Mouse (Mus musculus): ENCODE measurements at regions not wholly inside any gene's neighbourhood (a gene's known extent, or its start where the extent isn't known, plus 50 kb on each side); places are given as distances from the start of the nearest gene placed in this dataset.

DNA sequence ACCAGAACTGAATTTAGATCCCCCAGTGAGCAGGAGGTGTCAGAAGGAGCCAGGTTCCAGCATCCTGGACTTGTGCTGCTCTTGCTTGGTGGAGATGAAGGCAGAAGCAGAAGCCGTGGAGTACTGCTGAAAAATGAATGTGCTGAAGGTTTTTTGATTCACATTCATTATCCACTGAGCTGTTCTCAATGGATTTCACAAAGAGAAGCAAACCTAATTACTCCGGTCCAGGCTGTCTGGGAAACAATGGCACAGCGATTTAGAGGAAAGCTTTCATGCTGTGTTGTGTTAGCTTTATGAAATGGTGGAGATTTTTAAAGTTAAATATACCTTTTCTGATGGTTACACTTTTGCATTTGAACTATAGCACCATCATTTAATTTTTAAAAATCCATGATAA, 535.3 kb upstream of the Adgrl3 start:
- no peak for DNase-seq (ENCODE audit: low read depth, low spot score)

DNA sequence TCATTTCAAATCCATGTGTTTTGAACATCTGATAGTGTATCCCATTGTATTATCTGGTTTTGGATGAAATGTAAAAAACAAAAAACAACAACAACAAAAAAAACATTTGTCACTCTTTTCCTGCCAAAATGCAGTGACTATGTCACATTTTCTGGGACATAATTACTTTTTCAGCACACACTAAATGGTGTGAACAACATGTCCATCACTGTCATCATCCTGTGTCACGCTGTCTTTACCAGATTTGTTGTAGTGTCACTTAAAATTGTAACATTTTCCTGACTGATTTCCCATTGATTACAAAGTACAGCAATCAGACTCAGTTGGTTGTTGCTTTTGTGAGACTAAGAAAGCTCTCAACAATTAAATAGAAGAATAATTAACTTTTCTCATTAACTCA, 531.6 kb upstream of the Adgrl3 start:
- no peak for DNase-seq (ENCODE audit: low read depth, low spot score)

DNA sequence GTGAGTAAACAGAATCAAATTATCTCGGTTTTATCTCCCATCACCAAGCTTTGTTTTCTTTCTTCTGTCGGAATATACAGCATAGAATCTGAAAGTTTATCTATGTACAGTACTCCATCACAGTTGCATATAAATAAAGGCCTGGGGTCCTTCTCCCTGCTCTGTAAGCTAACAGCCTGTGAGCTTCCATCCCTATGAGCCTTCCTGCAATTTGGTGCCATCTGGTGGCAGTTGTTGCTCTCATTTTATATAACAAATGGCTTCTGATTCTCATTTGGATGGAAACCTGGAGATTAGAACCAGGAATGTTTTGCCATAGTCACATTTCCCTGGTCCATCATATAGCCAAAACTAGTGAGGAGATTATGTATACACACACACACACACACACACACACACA, 511.3 kb upstream of the Adgrl3 start:
- DNase-seq (ENCODE audit: low read depth, low spot score), result peak; percentile 24

DNA sequence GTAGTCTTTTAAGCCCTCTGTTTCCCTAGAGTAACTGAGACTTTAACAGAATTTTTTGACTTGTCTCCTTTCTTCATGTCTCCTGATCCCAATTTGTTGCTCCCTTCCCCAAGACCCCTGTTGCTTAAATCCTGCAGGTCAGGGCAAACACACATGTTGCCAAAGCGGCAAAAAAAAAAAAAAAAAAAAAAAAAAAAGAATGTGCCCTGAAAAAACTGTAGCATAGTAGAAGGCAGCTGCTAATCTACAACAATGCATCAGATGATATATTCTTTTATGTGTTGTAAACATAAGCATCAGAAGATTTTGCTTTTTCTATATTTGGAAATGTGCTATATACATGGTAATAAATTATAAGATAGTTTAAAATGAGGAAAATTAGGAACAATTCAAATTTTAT, 479.9 kb upstream of the Adgrl3 start:
- DNase-seq (ENCODE audit: low read depth, low spot score), result no peak

DNA sequence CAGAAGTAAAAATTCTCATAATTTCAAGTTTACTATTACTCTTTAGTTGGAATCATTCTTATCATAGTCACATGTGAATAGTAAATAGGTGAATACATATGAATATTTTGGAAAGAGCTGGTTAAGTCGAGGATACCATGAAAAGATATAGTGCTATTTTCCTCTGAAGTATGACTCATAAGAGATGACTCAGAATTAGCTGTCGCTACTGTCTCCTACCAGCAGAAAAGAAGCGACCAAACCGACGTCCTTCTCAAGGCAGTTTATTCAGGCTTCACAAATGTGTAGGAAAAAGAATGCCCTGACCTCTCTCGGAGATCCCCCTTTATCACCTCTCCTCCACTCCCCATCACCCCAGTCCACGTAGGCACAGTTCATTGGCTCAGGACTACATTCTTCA, 468.3 kb upstream of the Adgrl3 start:
- no peak for DNase-seq (ENCODE audit: low read depth, low spot score)

DNA sequence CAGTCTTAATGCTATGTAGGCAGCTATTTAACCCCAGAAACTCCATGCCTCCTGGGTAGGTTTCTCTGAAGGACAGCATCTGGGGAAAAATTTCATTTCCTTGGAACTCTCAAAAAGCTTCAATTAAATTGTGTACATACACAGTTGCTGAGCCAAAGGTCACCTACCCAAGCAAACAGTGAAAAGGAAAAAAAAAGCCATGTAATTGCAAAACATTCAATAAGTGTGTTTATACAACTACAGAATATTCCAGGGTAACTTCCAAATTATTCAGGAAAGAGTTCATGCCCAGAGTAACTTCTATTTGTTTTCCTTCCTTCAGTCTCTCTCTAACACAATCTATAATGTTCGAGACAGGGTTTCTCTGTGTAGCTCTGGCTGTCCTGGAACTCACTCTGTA, 441.2 kb upstream of the Adgrl3 start:
- no peak for DNase-seq (ENCODE audit: low read depth, low spot score)

DNA sequence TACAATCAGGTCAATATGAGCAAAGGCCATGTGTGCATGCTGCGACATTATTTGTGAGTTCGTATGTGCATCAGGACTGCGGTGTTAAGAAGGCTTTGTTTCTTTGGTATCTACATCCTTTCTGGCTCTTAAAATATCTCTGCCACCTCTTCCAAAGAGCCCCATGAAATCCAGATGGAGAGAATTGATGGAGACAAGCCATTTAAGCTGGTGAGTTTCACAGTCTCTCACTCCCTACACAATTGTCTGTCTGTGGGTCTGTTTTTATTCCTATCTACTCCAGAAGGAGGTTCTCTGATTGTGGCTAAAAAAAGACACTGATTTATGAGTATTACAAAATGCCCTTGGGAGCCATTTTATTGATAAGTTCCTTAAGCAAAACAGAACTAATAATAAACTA, 408.4 kb upstream of the Adgrl3 start:
- DNase-seq (ENCODE audit: low read depth, low spot score), result peak; percentile 16

DNA sequence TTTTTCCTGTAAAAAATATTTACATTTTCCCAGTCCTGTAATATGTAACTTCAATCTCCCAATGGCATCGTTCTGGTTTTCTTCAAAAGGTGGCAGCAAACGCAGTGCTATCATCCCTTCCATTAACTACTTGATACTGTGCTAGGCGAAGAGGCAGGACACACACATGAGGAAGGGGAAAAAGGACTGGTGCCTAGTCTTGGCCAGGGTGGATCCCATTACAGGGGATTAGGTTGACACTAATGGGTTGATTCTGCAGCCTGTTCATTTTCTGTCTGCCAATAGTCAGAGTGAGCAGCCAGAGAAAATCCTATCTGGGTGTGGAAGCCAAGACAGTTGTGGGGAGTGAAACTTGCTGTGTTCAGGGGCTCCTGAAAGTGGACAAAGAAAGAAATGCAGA, 392.7 kb upstream of the Adgrl3 start:
- DNase-seq (ENCODE audit: low read depth, low spot score), result no peak

DNA sequence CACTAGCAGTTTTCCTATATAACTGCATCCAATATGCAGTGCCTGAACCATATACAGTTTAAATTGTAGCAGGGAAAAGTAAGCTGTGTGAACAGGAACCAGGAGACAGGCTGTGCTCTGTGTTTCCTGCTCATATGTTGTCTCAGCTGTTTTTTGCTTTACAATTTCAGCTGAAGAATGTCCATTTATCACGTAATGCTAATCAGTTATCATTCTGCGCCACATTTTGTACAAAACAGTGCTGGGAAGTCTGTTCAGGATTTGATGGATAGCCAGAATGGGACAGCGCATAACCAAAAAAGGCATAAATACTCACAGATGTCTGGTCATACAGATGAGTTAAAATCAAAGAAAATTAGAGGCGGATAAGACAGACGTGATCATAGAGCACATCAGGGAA, 360.9 kb upstream of the Adgrl3 start:
- no peak for DNase-seq (ENCODE audit: low read depth, low spot score)

DNA sequence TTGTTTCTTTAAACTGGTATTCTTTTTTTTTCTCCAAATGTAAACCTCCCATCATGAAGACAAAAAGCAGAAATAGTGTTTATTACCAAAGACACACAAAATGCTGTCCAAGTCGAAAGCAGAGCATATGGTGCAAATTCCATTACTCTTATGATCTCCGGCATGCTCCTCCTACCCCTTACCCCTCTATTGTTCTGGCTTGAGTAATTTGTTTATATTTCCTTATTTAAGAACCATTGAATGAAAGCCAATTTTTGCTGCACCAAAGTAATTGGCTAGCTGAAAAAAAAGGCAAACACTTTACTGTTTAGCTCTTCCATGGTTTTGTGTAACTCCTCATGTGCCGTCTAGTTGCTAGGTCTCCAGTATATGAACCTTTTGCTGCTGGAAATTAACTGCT, 360.4 kb upstream of the Adgrl3 start:
- no peak for DNase-seq (ENCODE audit: low read depth, low spot score)

DNA sequence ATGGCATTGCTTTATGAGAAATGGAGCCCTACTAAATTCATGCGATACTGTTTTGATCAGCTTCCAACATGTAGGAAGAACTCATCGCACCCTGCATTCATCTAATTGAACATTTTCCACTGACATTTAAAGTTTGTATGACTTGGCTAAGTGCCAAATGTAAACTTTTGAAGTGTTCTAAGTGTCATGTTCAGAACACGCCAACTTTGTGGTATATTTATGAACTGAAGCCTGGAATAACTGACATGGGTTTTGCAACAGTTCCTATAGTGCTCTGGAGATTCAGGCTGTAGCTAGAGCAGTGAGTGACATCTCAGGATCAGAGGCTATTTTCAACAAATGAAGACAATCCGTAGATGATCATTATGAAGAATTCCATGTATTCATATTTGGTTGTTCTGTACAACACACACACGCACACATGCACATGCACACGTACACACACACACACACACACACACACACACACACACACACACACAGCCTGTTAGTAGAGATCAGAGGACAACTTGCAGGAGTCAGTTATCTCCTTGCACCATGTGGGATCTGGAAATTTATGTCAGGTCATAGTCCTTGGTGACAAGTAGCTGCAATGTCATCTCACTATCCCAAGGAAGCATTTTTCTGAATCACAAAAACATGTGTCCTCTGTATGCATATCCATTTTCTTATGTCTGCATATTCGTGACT, 349.5 kb upstream of the Adgrl3 start:
- no peak for DNase-seq (ENCODE audit: low read depth, low spot score)

DNA sequence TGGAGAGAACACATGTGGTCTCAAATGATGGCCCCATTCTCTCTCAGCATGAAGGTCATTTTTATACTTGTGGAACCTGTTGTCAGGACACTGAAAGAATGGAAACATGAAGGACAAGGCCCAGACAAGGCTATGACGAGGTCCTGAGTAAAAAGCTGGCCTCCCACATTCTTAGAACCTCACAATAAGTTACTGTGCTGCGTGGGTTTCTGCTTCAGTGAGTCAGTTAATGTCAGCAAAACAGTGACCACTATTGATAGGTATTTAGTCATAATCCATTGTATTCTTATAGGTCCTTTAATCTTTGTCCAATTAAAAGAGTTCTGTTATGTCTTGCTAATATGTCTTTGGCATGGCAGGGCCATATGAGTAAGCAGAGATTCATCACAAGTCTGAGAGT, 336.5 kb upstream of the Adgrl3 start:
- no peak for DNase-seq (ENCODE audit: low read depth, low spot score)

DNA sequence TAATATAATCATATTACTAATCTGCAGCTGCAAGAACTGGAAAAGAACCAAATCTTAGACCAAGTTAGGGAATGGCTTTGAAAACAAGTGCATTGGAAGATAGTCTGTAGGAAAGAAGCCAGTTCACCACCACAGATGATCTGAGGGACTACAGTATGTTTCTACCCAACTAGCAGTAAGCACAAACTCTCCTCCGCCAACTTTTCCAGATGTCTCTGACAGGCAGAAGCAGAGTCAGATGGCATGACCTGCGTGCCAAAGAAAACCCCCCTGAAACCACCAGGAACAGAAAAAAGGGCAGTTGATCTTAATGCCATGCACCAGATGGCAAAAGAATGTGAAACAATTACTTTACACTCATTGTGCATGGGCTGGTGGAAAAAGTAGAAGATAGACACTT, 319.1 kb upstream of the Adgrl3 start:
- no peak for DNase-seq (ENCODE audit: low read depth, low spot score)

DNA sequence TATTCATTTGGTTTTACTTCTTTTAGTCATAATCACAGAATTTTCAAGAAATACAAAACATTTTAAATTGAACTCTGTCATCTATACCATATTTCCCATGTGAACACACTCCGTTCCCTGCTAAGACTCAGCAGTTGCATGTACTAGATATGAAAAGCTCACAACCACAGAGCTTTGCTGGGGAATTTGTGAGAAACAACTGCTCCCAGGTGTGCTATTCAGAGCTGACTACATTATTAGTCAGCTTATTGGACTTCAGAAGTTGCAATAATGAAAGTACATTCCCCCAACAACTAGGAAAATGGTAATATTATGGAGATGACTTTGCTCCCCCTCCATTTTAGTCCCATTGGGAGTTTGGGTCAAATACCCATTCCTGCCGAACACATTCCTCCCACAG, 315.2 kb upstream of the Adgrl3 start:
- no peak for DNase-seq (ENCODE audit: low read depth, low spot score)

DNA sequence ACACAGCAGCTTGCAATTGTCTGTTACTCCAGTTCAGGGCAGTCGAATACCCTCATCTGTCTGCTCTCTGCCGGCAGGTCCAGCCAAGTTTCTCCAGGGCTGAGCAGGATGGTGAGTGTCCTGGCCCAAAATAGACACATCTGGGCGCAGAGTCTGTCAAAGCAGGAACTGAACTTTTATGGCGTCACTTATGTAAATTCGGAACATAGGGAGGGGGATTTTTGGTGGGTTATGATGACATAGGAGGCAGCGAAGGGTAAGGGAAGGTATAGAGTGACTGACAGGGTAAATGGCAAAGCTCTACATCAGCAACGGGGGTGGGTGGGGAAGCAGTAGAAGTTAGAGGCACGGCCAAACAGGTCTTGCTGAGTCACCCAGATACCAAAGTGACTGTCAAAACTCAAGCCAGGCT, 313.3 kb upstream of the Adgrl3 start:
- DNase-seq (ENCODE audit: low read depth, low spot score), result no peak
